Mouse (Mus musculus): ENCODE measurements around the gene Hoxa9.

GRCm38 (mm10) chr6:52217895-52218642, 12.8 kb downstream of the Hoxa9 start:
- TF ChIP-seq CTCF (IDR thresholded peaks at IDR 0.05; ENCODE audit: insufficient read depth, low read length) (no peak), POLR2A (IDR thresholded peaks at IDR 0.05; ENCODE audit: borderline replicate concordance, extremely low read depth, low read depth, low read length) (no peak)

All from lung, adult 2 months (tissue).